Mouse (Mus musculus) Patski (cell line): ENCODE measurements at regions not wholly inside any gene's neighbourhood (a gene's known extent, or its start where the extent isn't known, plus 50 kb on each side); places are given as distances from the start of the nearest gene placed in this dataset.
A peak's percentile ranks its signal among the peaks of the same experiment; 100 is the strongest.

Source experiments
- ATAC-seq: fragments of 100-300 bp; one replicate; pipeline ENCODE4 v1.8.0; 2021
- CTCF ChIA-PET: fragments of 350-600 bp; sonication (Branson Sonifier 250); formaldehyde crosslinking; loops from one replicate; lab custom pipeline; 2022; ENCODE audit warnings: inconsistent platforms; lab: Charles Lee
- POLR2A ChIA-PET: fragments of 350-600 bp; sonication (Branson Sonifier 250); formaldehyde crosslinking; loops from one replicate; lab custom pipeline; 2022; ENCODE audit warnings: antibody characterized with exemption, inconsistent platforms; lab: Charles Lee
- DNase-seq: peaks from one replicate; pipeline ENCODE4 v3.0.0-alpha.2; 2011; ENCODE audit warnings: low read depth, low spot score
- H3K27me3 ChIP-seq: fragments of 371-371 bp; one replicate; pipeline ENCODE4 v1.5.1; 2021
- CTCF ChIP-seq: fragments of 100-300 bp; IDR thresholded peaks from one replicate; pipeline ENCODE4 v1.5.1; 2021
- in situ Hi-C: fragments of 300-500 bp; cut with MboI; formaldehyde crosslinking; loops from 3 replicates; pipeline ENCODE4 v1.11.1; 2018; ENCODE audit warnings: low pct_unique_long_range_greater_than_20kb, mixed read lengths

GRCm38 (mm10) chr4:12538694-12539121, 366.9 kb upstream of the Fam92a start:
- TF ChIP-seq CTCF: peak; percentile 55
- peaks cover 10% of the 10 kb centered on the region for H3K27me3 ChIP-seq
- ChIA-PET CTCF (interaction anchor here (1.9 kb wide), 1 partner anchor 8 kb away, joined by 5 read pairs; no protein-coding TSS in a partner anchor), POLR2A (no interaction called here)
- ATAC-seq (no peak), DNase-seq (no peak)
- in situ Hi-C loops: loop anchor here (25.0 kb wide), 1 partner anchor 1249 kb away; no protein-coding TSS in a partner anchor

GRCm38 (mm10) chr4:12538043-12538442, 366.2 kb upstream of the Fam92a start:
- no peak for TF ChIP-seq CTCF
- peaks cover 10% of the 10 kb centered on the region for H3K27me3 ChIP-seq
- POLR2A ChIA-PET: no interaction called here
- in situ Hi-C loops: loop anchor here (25.0 kb wide), 1 partner anchor 1249 kb away; no protein-coding TSS in a partner anchor
- ATAC-seq (no peak), DNase-seq (no peak)
- CTCF ChIA-PET: interaction anchor here (1.9 kb wide), 1 partner anchor 9 kb away, joined by 5 read pairs; no protein-coding TSS in a partner anchor

DNA sequence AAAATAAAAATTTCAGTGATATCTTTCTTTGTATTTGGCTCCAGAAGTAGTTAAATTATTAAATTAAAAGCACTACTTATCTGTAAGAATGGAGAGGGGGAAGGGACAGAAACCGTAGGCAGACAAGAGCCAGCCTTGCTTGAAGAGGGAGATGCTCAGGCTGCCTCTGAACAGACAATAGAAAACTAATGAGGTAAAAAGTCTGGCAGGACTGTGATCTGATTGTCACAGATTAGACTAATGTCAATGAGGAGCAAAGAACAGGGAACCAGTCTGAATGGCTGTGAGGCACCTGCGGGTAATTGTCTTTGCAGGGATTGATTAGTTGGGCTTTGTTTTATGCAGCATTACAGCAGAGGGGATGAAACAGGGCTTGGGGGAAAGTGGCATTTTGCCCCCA, 362.3 kb upstream of the Fam92a start:
- ATAC-seq (no peak), DNase-seq (no peak)
- in situ Hi-C loops: loop anchor here (25.0 kb wide), 1 partner anchor 1253 kb away; no protein-coding TSS in a partner anchor
- peaks cover 10% of the 10 kb centered on the region for H3K27me3 ChIP-seq
- ChIA-PET CTCF (no interaction called here), POLR2A (no interaction called here)
- TF ChIP-seq CTCF: no peak

- no peak for TF ChIP-seq CTCF
- peaks cover 10% of the 10 kb centered on the region for H3K27me3 ChIP-seq
- ChIA-PET POLR2A (no interaction called here), CTCF (no interaction called here)
- ATAC-seq: no peak
- in situ Hi-C loops: loop anchor here (25.0 kb wide), 1 partner anchor 1254 kb away; no protein-coding TSS in a partner anchor
- no peak for DNase-seq
These were observed 361.1 kb upstream of the Fam92a start for GRCm38 (mm10) chr4:12532961-12533360.

- POLR2A ChIA-PET: no interaction called here
- no peaks in the 10 kb centered on the region for H3K27me3 ChIP-seq
- TF ChIP-seq CTCF: no peak
- CTCF ChIA-PET: no interaction called here
- in situ Hi-C loops: no loop called here
- DNase-seq (no peak), ATAC-seq (no peak)
These were observed 350.5 kb upstream of the Fam92a start for GRCm38 (mm10) chr4:12522358-12522757.

GRCm38 (mm10) chr4:12521246-12521645, 349.4 kb upstream of the Fam92a start:
- in situ Hi-C loops: no loop called here
- POLR2A ChIA-PET: no interaction called here

DNA sequence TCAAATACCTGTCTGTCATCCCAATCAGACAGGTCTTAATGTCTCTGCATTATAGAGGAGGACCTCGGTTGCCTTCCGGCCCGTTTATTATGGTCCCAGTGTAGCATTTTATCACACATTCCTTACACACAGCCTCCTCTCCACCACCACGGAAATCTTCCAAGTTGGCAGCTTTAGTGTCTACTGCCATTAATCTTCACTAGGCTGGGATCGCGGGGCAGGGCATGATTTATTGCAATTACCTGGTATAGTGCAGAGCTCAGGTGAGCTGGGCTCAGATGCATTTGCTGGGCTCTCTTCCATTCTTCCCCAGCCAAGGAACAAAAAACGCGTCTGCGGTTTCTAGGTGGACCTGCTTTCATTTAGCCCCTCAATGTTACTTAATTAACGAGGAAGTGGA, 344.7 kb upstream of the Fam92a start:
- TF ChIP-seq CTCF: no peak
- POLR2A ChIA-PET: no interaction called here
- ATAC-seq (no peak), DNase-seq (no peak)
- no peaks in the 10 kb centered on the region for H3K27me3 ChIP-seq
- in situ Hi-C loops: no loop called here
- CTCF ChIA-PET: no interaction called here

More at GRCm38 (mm10) chr4:12521246-12521645, 349.4 kb upstream of the Fam92a start:
- TF ChIP-seq CTCF: no peak
- H3K27me3 ChIP-seq: no peaks in the 10 kb centered on the region
- ATAC-seq (no peak), DNase-seq (no peak)
- CTCF ChIA-PET: no interaction called here

DNA sequence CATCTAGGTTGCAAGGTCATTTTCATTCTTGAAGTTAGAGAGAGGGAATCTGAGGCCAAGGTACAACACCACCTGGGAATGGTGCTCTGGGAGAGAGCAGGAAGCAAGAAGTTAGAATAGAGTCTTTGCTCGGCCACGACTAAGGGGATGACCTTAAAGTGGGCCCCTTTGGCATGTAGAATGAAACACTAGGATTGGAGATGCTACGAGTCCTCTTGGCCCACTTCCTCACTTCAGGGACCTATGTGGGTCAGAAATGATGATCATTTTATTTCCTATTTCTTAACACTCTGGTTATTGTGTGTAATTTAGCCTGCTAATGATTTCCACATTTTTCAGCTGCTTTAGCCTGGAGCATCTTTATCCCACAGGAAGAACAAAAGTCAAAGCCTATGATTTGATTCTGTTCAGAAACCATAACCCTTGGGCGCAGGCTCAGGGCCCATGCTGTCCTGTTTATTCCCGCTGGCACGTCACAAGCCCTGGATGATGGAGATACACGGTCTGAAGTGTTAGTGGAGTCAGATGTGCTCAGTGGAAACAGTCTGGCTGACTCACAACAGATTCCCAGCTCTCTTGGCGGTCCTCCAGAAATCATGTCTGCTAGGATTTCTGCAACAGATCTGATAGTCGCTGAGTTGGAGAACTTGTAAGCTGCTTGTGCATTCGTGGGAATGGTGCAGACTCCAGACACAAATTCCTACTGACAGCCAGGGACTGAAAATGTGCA, 340.0 kb upstream of the Fam92a start:
- POLR2A ChIA-PET: no interaction called here
- no peak for DNase-seq

GRCm38 (mm10) chr4:12506851-12507551, 335.2 kb upstream of the Fam92a start:
- ATAC-seq: no peak
- TF ChIP-seq CTCF: no peak
- DNase-seq: no peak
- peaks cover 3% of the 10 kb centered on the region for H3K27me3 ChIP-seq
- CTCF ChIA-PET: no interaction called here
- POLR2A ChIA-PET: interaction anchor here (0.6 kb wide), 1 partner anchor 13 kb away, joined by 3 read pairs; no protein-coding TSS in a partner anchor
- in situ Hi-C loops: no loop called here

More for the DNA sequence above, 340.0 kb upstream of the Fam92a start:
- no peak for TF ChIP-seq CTCF
- in situ Hi-C loops: no loop called here
- no peaks in the 10 kb centered on the region for H3K27me3 ChIP-seq
- CTCF ChIA-PET: no interaction called here
- no peak for ATAC-seq

DNA sequence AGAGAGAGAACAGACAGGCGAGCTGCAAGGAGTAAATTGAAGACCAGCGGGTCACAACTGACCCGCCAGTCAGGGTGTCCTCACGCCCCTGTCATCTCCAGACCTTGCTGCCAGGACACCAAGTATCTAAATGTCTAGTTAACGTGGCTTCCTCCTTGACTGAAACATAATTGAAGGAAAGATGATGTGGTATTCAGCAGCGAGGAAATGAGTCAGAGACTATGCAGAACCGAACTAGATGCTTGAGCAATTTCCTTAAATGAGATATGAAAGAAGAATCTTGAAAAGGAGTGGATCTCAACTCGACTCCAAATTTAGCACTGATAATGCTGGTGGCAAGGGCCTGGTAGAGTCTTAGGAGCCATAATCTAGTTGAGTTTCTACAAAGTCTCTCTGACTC, 329.3 kb upstream of the Fam92a start:
- DNase-seq (no peak), ATAC-seq (no peak)
- in situ Hi-C loops: no loop called here
- peaks cover 3% of the 10 kb centered on the region for H3K27me3 ChIP-seq
- TF ChIP-seq CTCF: no peak
- POLR2A ChIA-PET: no interaction called here
- CTCF ChIA-PET: no interaction called here

DNA sequence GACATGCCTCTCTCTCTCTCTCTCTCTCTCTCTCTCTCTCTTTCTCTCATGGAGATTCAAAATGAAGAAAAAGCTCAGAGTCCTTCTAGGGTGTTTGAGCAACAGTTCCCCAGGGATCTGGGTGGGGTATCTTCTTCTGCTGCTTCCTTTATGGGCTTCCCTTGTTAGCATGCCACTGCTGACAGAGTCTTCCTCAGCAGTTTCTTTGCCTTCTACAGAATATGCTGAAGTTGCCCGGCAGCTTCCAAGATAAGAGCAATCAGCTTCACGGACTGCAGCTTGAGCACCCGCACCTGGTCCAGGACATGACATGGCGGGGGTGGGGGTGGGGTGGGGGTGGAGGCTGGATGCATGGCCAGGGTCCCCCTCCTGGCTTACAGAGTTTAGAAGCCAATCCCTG, 326.6 kb upstream of the Fam92a start:
- no peak for DNase-seq
- in situ Hi-C loops: no loop called here
- TF ChIP-seq CTCF: no peak
- ChIA-PET CTCF (no interaction called here), POLR2A (no interaction called here)
- ATAC-seq: no peak
- H3K27me3 ChIP-seq: no peaks in the 10 kb centered on the region
